Mouse (Mus musculus) midbrain, embryonic 11.5 days (tissue): Measurements from ENCODE around the gene Pgm5. TPM values are rescaled to one million over a fixed set of nuclear protein-coding genes. Genes with fewer than 3 reads are reported as not detected.

Experiments
- ATAC-seq: fragments of 200-750 bp; cut with Nextera tagmentation; 2 replicates; pipeline ENCODE4 v1.8.0; 2017; ENCODE audit warnings: moderate TSS enrichment, moderate library complexity; ENCODE audit not compliant: low FRiP score
- DNase-seq: peaks from one replicate; pipeline ENCODE4 v3.0.0; 2015; ENCODE audit warnings: low spot score; ENCODE audit errors: missing footprints
- H3K27ac ChIP-seq: fragments of 300-500 bp; sonication (generic); 2 replicates; pipeline ENCODE4 v1.5.1; 2014; ENCODE audit warnings: low read depth, low read length
- H3K27me3 ChIP-seq: fragments of 300-500 bp; sonication (generic); 2 replicates; pipeline ENCODE4 v1.6.1; 2014; ENCODE audit warnings: mild to moderate bottlenecking, low read length, moderate library complexity, mixed read lengths; ENCODE audit not compliant: control insufficient read depth, insufficient read depth
- H3K36me3 ChIP-seq: fragments of 300-500 bp; sonication (generic); 2 replicates; pipeline ENCODE4 v1.6.1; 2014; ENCODE audit warnings: mild to moderate bottlenecking, low read length, moderate library complexity, mixed read lengths; ENCODE audit not compliant: control insufficient read depth, insufficient read depth
- H3K4me1 ChIP-seq: fragments of 300-500 bp; sonication (generic); 2 replicates; pipeline ENCODE4 v1.6.1; 2014; ENCODE audit warnings: low read length; ENCODE audit not compliant: control insufficient read depth, insufficient read depth
- H3K4me2 ChIP-seq: fragments of 300-500 bp; sonication (generic); 2 replicates; pipeline ENCODE4 v1.6.1; 2014; ENCODE audit warnings: mild to moderate bottlenecking, moderate library complexity
- H3K4me3 ChIP-seq: fragments of 300-500 bp; sonication (generic); 2 replicates; pipeline ENCODE4 v1.5.1; 2014; ENCODE audit warnings: low read depth, low read length
- H3K9ac ChIP-seq: fragments of 300-500 bp; sonication (generic); 2 replicates; pipeline ENCODE4 v1.6.1; 2014; ENCODE audit warnings: low read length
- H3K9me3 ChIP-seq: fragments of 300-500 bp; sonication (generic); 2 replicates; pipeline ENCODE4 v1.6.1; 2016; ENCODE audit warnings: low read length; ENCODE audit not compliant: control insufficient read depth
- WGBS: fragments of 180-500 bp; shearing (Covaris S2); extraction: QIAGEN DNeasy Blood & Tissue Kit; methylation state at CpG from one replicate; pipeline ENCODE4 v1.1.7; 2014; 5-methylcytosine and 5-hydroxymethylcytosine counted together
- polyA plus RNA-seq: library from polyadenylated mRNA; unstranded; fragments of >200 nt; fragmentation: Nextera tagmentation; extraction: Ambion mirVana; gene quantifications from 2 replicates; pipeline ENCODE4 v1.2.1, GENCODE M21; 2014

Gene Pgm5
- polyA plus RNA-seq, 1 experiment from 2014 or later = 0.19 TPM

- no peak overlapping the region for H3K4me2 ChIP-seq
- DNase-seq (peak; percentile 69), ATAC-seq (no peak)
- H3K36me3 ChIP-seq = no peaks in the 10 kb centered on the region
- no peak overlapping the region for H3K4me3 ChIP-seq
- 76% methylated on average over 3 of the region's 3 CpGs for WGBS
- H3K27ac ChIP-seq = no peak overlapping the region
- H3K9me3 ChIP-seq = no peaks in the 10 kb centered on the region
- H3K4me1 ChIP-seq = no peaks in the 10 kb centered on the region
- no peak overlapping the region for H3K9ac ChIP-seq
- no peaks in the 10 kb centered on the region for H3K27me3 ChIP-seq
Observed at GRCm38 (mm10) chr19:24754440-24754785, 107.2 kb downstream of the Pgm5 start.

DNA sequence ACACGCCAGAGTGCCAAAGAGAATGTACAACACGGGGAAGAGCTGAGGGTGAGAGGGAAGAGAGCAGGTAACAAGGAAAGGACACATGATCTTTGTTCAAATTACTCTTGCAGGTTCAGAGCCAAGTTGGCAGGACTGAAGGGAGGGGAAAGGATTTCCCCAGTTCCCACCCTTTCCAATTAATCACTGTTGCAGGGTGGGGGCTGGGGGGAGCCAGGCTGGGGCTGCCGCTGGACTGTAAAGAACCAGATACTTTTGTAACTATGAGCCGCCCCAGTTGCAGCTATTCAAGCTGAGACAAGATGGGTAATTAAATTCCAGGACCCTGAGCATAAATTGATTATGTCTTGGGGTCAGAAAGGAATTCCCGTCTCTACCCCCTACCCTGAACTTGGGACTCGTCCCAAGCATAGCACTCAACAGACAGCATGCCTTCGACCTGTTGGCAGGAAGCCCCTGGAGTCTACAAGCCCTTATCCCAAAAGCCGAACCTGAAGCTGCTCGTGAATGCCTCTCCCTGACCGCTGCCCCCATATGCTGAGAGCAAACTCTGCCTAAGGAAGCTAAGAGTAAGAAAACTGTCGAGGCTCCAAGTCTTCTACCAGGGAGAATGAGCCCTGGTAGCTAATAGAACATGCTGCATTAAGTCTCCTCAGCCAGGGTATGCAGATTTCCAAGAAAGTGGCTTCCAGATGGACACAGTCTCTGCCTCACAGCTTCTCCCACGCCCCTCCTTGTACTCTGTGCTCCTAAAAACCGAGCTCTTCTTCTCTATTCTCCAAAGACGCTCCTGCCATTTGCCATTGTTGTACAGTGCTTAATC, 107.8 kb downstream of the Pgm5 start:
- Histone ChIP-seq H3K4me3 (no peak overlapping the region), H3K27ac (no peak overlapping the region), H3K9ac (no peak overlapping the region), H3K27me3 (no peaks in the 10 kb centered on the region), H3K4me2 (no peak overlapping the region), H3K9me3 (no peaks in the 10 kb centered on the region), H3K4me1 (no peaks in the 10 kb centered on the region), H3K36me3 (no peaks in the 10 kb centered on the region)
- DNase-seq (peak; percentile 78), ATAC-seq (no peak)
- WGBS = 61% methylated on average over 14 of the region's 14 CpGs

- ATAC-seq (no peak), DNase-seq (no peak)
- no peaks in the 10 kb centered on the region for H3K4me1 ChIP-seq
- no peaks in the 10 kb centered on the region for H3K9me3 ChIP-seq
- no peak overlapping the region for H3K4me2 ChIP-seq
- H3K27ac ChIP-seq = no peak overlapping the region
- H3K36me3 ChIP-seq = no peaks in the 10 kb centered on the region
- 90% methylated on average over 7 of the region's 7 CpGs for WGBS
- H3K4me3 ChIP-seq = no peak overlapping the region
- no peak overlapping the region for H3K9ac ChIP-seq
- no peaks in the 10 kb centered on the region for H3K27me3 ChIP-seq
Observed at GRCm38 (mm10) chr19:24752873-24753538, 108.6 kb downstream of the Pgm5 start.

DNA sequence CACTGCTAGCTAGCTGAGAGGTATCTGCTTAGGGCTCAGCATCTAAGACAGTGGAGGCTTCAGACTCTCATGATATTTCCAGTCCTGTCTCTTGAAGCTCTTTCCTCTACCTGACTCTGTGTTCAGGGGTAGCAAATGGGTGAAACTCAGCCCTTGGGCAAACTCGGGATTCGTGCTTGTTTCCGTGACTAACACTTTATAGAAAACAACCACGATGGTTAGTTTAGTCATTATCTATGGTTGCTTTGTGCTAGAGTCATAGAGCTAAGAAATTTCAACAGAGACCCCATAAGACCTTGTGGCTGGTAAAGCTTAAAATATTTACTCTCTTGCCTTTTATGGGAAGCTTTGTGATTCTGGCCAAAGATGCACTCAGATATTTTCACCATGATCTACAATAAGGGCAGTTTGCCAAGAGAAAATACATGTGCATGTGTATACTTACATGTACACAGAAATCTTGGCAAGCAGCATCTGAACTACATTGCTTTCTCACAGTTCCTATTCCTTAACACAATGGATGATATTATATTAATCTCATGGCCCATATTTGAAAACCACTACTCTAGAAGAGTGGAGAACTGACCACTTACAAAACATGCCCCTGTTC, 115.3 kb downstream of the Pgm5 start:
- Histone ChIP-seq H3K4me2 (no peak overlapping the region), H3K9ac (no peak overlapping the region), H3K36me3 (no peaks in the 10 kb centered on the region), H3K9me3 (no peaks in the 10 kb centered on the region), H3K4me1 (no peaks in the 10 kb centered on the region), H3K27ac (no peak overlapping the region), H3K27me3 (no peaks in the 10 kb centered on the region), H3K4me3 (no peak overlapping the region)
- DNase-seq (peak; percentile 81), ATAC-seq (no peak)
- 85% methylated on average over 4 of the region's 4 CpGs for WGBS

DNA sequence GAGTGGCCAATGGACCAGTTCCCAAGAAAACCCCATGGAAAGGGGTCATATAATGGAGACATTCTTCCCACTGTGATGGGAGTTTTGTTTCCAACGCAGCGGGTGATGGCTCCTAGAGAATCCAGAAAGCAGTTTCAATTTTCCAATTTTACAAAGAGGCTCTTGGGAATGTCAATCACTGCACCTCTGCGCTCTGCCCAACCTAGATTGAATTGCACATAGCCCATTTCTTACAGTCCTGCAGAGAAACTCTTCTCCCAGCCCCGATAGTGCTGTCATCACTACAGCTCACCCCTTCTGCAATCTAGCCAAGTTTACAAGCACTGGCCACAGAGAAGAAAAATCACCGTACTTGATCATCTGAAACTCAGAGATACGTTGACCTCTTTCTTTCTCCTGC, 119.0 kb downstream of the Pgm5 start:
- H3K27ac ChIP-seq = no peak overlapping the region
- no peak overlapping the region for H3K9ac ChIP-seq
- DNase-seq (no peak), ATAC-seq (no peak)
- no peak overlapping the region for H3K4me2 ChIP-seq
- no peaks in the 10 kb centered on the region for H3K9me3 ChIP-seq
- no peak overlapping the region for H3K4me3 ChIP-seq
- H3K4me1 ChIP-seq = no peaks in the 10 kb centered on the region
- WGBS = 84% methylated on average over 6 of the region's 6 CpGs
- H3K27me3 ChIP-seq = no peaks in the 10 kb centered on the region
- H3K36me3 ChIP-seq = no peaks in the 10 kb centered on the region

DNA sequence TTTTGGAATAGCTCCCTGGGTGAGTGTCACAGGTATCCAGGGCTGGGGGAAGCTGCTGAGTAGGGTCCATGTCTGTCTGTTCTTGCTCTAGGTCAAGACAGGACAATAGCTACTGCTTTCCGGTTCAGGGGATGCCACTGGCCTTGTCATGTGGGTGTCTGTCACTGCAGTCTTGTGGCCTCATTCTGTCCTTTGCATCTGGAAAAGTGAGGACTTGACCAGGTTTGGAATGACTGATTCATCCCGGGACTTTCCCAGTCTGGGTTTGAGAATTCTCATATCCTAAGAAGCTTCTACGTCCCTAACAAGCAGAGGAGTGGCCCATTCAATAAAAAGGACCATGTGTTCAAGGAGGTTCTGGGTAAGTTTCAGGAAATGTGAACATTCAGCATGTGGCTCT, 122.9 kb downstream of the Pgm5 start:
- Histone ChIP-seq H3K4me1 (no peaks in the 10 kb centered on the region), H3K4me2 (no peak overlapping the region), H3K9me3 (no peaks in the 10 kb centered on the region), H3K9ac (no peak overlapping the region), H3K36me3 (no peaks in the 10 kb centered on the region), H3K4me3 (no peak overlapping the region), H3K27ac (no peak overlapping the region), H3K27me3 (no peaks in the 10 kb centered on the region)
- 92% methylated on average over 3 of the region's 3 CpGs for WGBS
- ATAC-seq = no peak
- DNase-seq = peak; percentile 69

GRCm38 (mm10) chr19:24738026-24738425, 123.6 kb downstream of the Pgm5 start:
- H3K4me2 ChIP-seq = no peak overlapping the region
- H3K9me3 ChIP-seq = no peaks in the 10 kb centered on the region
- no peak overlapping the region for H3K9ac ChIP-seq
- H3K4me3 ChIP-seq = no peak overlapping the region
- H3K36me3 ChIP-seq = no peaks in the 10 kb centered on the region
- DNase-seq (peak; percentile 69), ATAC-seq (no peak)
- WGBS = 92% methylated on average over 5 of the region's 5 CpGs
- no peaks in the 10 kb centered on the region for H3K4me1 ChIP-seq
- no peak overlapping the region for H3K27ac ChIP-seq
- no peaks in the 10 kb centered on the region for H3K27me3 ChIP-seq

- H3K9ac ChIP-seq = no peak overlapping the region
- DNase-seq = no peak
- no peak overlapping the region for H3K27ac ChIP-seq
- H3K36me3 ChIP-seq = no peaks in the 10 kb centered on the region
- H3K27me3 ChIP-seq = no peaks in the 10 kb centered on the region
- H3K4me1 ChIP-seq = no peaks in the 10 kb centered on the region
- H3K9me3 ChIP-seq = no peaks in the 10 kb centered on the region
- 65% methylated on average over 6 of the region's 6 CpGs for WGBS
- H3K4me3 ChIP-seq = no peak overlapping the region
- no peak overlapping the region for H3K4me2 ChIP-seq
- ATAC-seq = no peak
Observed at GRCm38 (mm10) chr19:24735484-24736128, 126.0 kb downstream of the Pgm5 start.

GRCm38 (mm10) chr19:24730661-24731060, 131.0 kb downstream of the Pgm5 start:
- DNase-seq (no peak), ATAC-seq (no peak)
- H3K27ac ChIP-seq = no peak overlapping the region
- no peak overlapping the region for H3K9ac ChIP-seq
- H3K9me3 ChIP-seq = no peaks in the 10 kb centered on the region
- H3K36me3 ChIP-seq = no peaks in the 10 kb centered on the region
- H3K4me1 ChIP-seq = no peaks in the 10 kb centered on the region
- WGBS = 81% methylated on average over 5 of the region's 5 CpGs
- H3K27me3 ChIP-seq = no peaks in the 10 kb centered on the region
- H3K4me2 ChIP-seq = no peak overlapping the region
- no peak overlapping the region for H3K4me3 ChIP-seq
